Mouse (Mus musculus): ENCODE data around the gene Arhgap23.

Arhgap23 gene

GRCm38 (mm10) chr11:97435808-97436491 is 20.6 kb downstream of the Arhgap23 start:
- DNase-seq (ENCODE audit: low spot score): peak; percentile 92

DNA sequence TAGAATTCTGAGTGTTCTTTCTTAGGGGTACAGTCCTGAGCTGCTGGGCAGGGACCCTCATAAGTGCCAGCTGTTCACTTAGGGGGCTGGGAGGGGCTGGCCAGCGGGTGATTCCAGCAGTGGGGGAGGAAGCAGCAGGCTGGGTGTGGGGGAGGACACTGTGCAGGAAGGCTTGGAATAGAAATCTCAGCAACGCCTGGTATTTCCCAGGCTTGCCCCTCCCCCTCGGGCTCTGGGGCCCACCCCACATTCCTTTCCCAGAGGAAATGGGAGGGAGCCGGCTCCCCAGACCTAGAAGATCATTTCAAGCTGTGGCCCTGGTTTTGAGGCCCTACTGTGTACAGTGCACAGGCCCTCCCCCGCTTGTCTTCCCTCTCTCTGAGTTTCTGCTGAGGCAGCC is 22.4 kb downstream of the Arhgap23 start:
- peak; percentile 91 for DNase-seq (ENCODE audit: low spot score)

- DNase-seq (ENCODE audit: low spot score): no peak
These were observed 23.5 kb downstream of the Arhgap23 start for GRCm38 (mm10) chr11:97438868-97439267.

- DNase-seq (ENCODE audit: low spot score): peak; percentile 85
These were observed 24.6 kb downstream of the Arhgap23 start for GRCm38 (mm10) chr11:97439935-97440334.

GRCm38 (mm10) chr11:97440441-97440881 is 25.1 kb downstream of the Arhgap23 start:
- DNase-seq (ENCODE audit: low spot score): no peak

GRCm38 (mm10) chr11:97441036-97441657 is 25.8 kb downstream of the Arhgap23 start:
- no peak for DNase-seq (ENCODE audit: low spot score)

DNA sequence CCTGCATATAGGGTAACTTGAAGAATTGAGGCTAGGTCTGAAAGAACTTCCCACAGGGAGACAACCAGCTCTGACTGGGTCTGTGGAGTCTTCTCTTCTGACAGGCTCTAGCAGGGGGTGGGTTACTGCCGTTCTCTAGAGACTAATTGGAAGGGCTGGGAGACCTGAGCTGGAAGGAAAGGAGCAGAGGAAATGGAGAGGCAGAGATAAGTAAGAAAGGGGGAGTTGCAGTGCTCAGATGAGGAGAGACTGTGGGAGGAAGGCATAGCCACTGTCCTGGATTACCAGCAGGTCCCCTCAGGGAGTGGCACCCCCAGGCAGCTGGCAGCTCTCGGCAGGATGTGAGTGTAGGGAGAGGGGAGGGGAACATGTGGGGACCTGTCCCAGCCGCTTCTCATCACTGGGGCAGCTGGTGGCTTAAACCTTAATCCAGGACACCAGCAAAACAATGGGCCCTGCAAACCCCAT is 26.4 kb downstream of the Arhgap23 start:
- no peak for DNase-seq (ENCODE audit: low spot score)

DNA sequence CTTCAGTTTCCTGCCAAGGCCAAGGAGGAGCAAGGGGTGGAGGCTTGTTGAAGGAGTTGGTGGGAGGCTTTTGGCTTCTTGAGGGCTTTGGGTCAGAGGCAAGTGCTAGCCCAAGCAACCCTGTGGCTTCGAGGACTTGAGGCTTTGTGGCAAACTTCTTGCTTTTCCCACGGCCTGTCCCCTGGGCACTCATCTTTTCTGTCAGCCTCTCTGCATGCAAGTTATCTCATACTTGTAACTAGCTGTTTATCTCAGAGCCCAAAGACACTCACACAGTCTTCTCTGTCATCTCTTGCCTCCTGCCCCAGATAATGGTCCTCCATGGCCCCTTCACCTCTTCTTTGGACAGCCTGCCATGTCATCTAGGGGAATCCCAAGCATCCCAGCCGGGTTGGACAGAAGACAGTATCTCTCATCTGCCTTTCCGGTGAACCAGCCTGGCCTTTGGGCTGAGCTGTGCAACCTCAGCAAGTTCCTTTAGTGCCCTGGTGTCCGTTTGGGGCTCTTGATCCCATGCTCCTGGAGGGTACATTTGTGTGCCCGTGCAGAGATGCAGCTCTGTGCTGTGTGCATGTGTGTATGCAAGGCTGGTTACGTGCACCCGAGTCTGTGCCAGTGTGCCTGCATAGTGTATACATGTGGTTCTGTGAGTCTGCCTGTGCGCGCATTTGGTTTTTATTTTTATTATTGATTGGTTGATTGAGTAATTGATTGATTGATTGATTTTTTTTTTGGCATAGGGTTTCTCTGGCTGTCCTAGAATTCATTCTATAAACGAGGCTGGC is 27.8 kb downstream of the Arhgap23 start:
- DNase-seq (ENCODE audit: low spot score): no peak

DNA sequence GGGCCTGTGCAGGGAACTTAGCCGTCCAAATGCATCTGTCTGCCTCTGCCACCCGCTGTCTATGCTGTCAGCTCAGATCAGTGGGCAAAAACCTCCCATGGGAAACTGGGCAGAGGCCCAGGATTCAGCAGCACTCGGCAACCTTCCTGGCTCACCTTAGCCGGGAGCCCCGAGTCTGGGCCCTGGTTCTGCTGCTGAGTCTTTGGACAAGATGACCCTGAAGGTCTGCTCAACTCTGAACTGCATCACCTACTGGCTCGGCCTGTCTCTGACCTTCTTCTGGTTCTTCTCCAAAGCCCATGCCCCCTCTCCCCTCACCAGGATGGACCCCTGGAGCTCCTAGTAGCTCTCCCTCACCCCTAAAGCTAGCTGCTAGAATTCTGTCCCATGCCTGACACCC is 30.3 kb downstream of the Arhgap23 start:
- DNase-seq (ENCODE audit: low spot score): no peak

DNA sequence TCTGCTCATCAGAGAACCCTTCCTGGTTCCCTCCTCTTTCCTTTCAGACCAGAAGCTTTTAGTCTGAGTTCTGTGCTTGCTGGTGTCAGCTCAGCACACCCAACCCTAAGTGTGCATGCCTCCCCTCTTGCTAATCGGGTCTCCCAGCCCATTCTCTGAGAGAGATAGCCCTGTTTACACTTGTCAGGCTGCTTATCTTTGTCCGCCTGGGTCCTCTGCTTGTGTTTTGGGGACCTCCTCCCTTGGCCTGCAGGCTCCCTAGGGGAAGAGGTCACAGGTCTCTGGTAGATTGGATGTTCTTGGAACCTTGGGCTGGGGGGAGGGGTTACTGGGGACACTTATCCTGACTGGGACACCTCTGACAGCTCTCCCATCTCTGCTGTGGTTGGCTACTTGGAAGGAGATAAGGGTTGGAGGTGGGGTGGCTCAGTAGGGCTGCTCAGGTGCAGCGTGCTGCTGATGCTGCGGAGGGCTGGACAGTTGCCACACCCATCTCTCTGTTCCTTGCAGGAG is 30.7 kb downstream of the Arhgap23 start:
- DNase-seq (ENCODE audit: low spot score): peak; percentile 73

DNA sequence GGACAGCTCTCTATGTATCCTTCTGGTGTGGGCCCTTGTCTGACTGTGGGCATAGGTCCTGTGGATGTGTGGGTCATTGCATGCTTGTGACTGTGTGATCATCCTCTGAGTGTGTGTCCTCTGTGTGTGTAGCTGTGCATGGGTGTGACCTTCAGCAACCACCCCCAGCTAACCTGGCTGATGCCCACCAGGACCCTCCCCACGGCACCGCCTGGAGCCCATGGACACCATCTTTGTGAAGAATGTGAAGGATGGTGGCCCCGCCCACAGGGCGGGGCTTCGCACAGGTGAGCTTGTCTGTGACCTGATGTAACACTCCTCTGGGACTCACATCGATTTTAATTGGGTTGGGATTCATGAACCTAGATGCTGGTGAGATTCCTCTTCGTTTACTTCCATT is 32.6 kb downstream of the Arhgap23 start:
- DNase-seq (ENCODE audit: low spot score): no peak

- no peak for DNase-seq (ENCODE audit: low spot score)
These were observed 33.5 kb downstream of the Arhgap23 start for GRCm38 (mm10) chr11:97448611-97449394.

GRCm38 (mm10) chr11:97449601-97450293 is 34.4 kb downstream of the Arhgap23 start:
- peak; percentile 54 for DNase-seq (ENCODE audit: low spot score)

DNA sequence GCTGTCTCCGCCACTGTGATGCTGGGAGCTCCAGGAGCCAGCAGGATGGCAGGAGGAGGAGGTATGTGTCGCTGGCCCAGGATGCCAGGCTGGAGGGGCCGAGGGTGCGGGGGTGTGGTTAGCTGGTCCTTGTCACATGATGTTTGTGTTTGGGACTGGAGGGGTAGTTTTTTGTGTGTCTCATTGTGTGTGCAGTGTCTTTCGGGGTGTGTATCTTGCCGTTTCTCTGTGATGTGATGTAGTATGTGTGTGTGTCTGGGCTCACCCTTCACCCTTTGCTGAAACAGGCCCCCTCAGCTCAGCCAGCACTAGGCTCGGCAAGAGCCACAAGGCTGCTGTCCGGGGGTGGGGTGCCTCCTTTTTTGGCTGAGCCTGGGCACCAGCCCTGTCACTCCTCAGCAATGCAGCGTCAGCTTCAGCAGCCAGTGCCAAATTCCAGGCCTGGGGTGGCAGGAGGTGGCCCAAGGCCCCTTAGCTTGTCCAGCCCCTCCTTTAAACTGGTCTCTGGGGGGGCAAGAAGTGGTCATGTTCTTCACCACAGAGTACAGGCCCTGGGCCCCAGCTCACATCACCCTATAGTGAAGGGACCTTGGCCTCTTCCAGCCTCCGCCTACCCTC is 35.1 kb downstream of the Arhgap23 start:
- no peak for DNase-seq (ENCODE audit: low spot score)

DNA sequence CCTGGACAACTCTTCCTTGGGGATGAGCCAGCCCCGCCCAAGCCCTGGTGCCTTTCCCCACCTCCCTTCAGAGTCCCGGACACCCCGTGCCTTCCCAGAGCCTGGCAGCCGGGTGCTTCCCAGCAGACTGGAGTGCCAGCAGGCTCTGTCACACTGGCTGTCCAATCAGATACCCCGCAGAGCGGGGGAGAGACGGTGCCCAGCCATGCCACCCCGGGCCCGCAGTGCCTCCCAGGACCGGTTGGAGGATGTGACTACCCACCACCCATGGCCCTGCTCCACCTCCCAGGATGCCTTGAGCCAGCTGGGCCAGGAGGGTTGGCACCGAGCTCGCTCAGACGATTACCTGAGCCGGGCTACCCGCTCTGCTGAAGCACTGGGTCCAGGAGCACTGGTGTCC is 36.3 kb downstream of the Arhgap23 start:
- no peak for DNase-seq (ENCODE audit: low spot score)

DNA sequence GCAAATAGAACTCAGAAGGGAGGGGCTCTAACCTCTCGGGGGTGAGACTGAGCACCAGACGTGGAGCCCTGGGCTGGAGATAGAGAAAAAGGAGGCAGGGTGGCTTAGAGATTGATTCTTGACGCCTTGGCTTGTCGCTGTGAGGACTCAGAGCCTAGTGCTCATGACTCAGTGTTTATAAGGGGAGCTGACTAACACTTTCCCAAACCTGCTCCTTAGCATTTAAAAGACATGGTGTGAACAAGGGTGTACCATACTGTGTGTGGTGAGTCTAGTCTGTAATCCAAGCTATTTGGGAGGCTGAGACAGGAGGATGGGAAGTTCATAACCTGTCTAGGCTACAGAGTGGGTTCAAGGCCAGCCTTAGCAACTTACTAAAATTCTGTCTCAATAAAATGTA is 41.8 kb downstream of the Arhgap23 start:
- no peak for DNase-seq (ENCODE audit: low spot score)

DNA sequence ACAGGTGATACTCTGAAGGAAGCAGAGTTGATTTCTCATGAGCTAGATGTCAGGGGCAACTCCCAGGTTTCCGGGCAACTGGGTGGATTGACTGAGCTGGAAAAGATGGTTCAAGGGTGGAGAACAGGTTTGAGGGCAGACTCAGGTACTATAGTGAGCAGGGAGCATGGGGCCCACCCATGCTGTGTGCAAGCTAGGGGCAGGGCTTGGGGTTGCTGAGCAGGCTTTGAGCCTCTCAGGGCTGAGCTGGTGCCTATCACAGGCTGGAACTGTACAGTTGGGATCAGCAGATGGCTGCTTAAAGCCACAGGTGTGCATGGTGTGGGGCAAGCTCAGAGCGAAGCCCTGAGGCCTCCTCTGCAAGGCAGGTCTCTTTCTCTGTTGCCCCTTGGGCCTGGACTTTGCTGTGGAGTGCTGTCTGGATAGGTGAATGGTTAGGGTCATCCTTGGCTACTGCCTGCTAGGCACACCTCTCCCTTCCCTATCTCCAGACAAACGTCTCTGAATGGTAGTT is 46.0 kb downstream of the Arhgap23 start:
- DNase-seq (ENCODE audit: low spot score): no peak

DNA sequence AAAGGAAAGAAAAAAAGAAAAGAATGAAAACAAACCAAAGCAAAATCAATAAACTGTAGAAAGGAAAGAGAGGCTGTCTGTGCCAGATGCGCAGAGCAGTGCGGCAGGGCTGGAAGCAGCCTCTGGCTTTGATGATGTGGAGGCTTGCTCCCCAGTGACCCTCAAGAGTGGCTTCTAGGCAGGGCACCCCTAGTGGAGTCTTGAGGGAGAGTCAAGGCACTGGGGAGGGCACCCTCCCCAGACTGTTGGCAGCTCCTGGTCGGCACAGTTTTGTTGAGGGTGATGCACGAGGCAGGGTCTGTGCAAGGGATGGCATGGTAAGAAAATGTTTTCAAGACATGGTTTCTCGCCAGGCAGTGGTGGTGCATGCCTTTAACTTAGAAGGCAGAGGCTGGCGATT is 47.2 kb downstream of the Arhgap23 start:
- DNase-seq (ENCODE audit: low spot score): no peak

DNA sequence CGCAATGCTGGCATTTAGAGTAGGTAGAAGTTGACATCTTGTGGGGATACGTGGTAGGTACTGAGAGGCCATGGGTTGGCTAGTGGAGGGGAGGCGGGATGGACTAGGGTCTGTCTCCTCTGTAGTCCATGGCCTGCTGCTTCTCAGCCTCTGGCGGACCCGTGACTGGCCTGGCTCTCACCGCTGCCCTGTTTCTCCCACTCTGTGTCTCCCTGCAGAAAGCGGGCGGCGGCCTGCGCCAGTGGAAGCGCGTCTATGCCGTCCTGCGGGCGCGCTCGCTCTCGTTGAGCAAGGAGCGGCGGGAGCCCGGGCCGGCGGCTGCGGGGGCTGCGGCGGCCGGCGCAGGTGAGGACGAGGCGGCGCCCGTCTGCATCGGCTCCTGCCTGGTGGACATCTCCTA is 47.8 kb downstream of the Arhgap23 start:
- no peak for DNase-seq (ENCODE audit: low spot score)

DNA sequence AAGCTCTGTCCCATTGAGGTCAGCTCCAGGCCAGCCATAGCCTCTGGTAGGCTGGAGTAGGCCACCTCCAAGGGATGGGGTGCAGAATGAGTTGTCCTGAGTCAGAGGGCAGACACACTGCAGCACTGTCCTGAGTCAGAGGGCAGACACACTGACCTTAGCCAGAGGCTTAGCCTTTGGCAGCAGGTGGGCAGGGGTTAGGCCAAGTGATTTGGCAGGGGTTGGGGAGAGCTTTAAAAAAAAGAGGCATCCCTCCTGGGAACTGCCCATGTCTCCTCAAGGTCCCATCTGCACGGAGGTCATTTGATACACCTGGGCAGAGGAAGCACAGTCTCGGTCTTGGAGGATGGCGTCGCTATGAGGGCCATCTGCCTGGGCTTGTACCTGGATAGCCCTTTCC is 48.7 kb downstream of the Arhgap23 start:
- DNase-seq (ENCODE audit: low spot score): no peak

GRCm38 (mm10) chr11:97465957-97466356 is 50.6 kb downstream of the Arhgap23 start:
- no peak for DNase-seq (ENCODE audit: low spot score)
